Mouse (Mus musculus) embryonic stem cell, embryonic (primary cell): ENCODE data around the gene Glb1.

Experiments used
- CTCF ChIA-PET, 4 experiments: fragments of 300-600 bp in 2 of 4; fragments of 350-600 bp in 2 of 4; sonication (Branson Sonifier 250); formaldehyde crosslinking; loops; one replicate each; lab custom pipeline; 2022; ENCODE audit warnings: inconsistent platforms in 2 of 4; lab: Charles Lee
- POLR2A ChIA-PET, 4 experiments: fragments of 300-600 bp in 2 of 4; fragments of 350-600 bp in 2 of 4; sonication (Branson Sonifier 250); formaldehyde crosslinking; loops; one replicate each; lab custom pipeline; 2022; ENCODE audit warnings: antibody characterized with exemption in 4 of 4, inconsistent platforms in 1 of 4; lab: Charles Lee

Gene Glb1

DNA sequence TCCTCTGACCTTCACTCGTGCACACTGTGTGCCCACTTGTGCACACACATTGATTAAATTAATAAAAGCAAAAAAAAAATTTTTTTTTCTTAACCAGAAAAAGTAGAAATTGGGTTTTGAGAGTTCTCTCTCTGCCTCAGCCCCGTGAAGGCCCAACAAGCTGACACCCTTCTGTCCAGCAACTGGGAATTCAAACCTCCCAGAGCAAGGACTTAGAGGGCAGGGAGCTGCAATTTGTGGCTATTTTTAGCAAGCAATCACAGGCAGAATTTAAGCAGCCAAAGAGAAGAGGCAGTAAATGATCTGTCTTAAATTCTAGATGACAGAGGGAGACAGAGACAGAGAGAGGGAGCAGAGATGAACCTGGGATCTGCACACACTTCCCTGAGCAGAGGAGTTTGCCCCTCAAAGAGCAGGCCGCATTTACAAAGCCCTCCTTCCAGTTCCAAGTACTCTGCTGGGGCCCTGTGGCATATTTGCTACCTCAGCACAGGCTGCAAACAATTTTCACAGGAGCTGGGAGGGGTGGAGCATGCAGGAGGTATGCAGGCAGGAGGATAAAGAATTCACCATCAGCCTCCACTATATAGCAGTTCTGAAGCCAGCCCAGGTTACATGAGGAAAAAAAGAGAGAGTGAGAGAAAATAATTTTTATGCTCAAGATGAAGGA is 12.0 kb upstream of the Glb1 start:
- ChIA-PET CTCF (interaction anchor here in 3 of 4 experiments (0.5 to 2.1 kb wide), 9 partner anchors 9 to 700 kb away, joined by 3 to 12 read pairs (median 4); partner anchors contain the start of genes Glb1 (in 1 of the 3) and Tmppe (in 1 of the 3)), POLR2A (interaction anchor here (0.8 to 8.7 kb wide), 14 partner anchors 12 to 459 kb away, joined by 3 to 109 read pairs (median 6); partner anchors contain the start of genes Glb1 (in 4 of the 4), Tmppe (in 4 of the 4) and Fbxl2 (in 1 of the 4))

DNA sequence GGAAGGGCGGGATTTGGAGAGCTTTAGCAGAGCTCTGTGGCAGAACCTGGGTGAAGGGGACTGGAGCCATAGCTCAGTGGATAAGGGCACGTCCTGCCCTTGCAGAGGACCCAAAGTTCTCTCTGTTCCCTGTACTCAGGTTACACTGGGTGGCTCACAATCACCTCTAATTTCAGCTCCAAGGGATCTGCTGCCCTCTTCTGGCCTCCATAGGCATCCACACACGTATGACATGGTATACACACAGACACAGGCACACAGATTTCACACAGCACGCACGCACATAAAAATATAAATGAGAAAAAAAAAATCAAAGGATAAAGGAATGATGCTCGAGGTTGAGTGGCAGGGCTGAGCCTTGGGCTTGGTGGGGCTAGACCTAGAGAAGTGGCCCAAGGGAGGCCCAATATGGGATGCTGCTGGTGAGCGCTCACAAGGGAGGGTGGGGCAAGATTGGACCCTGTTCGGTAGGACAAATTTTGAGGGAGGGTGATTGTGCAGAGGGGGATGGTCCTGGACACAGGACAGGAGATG is 11.4 kb upstream of the Glb1 start:
- POLR2A ChIA-PET, result interaction anchor here (0.6 to 8.7 kb wide), 23 partner anchors 11 to 459 kb away, joined by 3 to 109 read pairs (median 4); partner anchors contain the start of genes Glb1 (in 4 of the 4), Tmppe (in 4 of the 4) and Fbxl2 (in 1 of the 4)
- CTCF ChIA-PET, result interaction anchor here (0.5 to 2.1 kb wide), 11 partner anchors 9 to 699 kb away, joined by 3 to 12 read pairs (median 4); partner anchors contain the start of genes Glb1 (in 1 of the 4) and Tmppe (in 1 of the 4)

DNA sequence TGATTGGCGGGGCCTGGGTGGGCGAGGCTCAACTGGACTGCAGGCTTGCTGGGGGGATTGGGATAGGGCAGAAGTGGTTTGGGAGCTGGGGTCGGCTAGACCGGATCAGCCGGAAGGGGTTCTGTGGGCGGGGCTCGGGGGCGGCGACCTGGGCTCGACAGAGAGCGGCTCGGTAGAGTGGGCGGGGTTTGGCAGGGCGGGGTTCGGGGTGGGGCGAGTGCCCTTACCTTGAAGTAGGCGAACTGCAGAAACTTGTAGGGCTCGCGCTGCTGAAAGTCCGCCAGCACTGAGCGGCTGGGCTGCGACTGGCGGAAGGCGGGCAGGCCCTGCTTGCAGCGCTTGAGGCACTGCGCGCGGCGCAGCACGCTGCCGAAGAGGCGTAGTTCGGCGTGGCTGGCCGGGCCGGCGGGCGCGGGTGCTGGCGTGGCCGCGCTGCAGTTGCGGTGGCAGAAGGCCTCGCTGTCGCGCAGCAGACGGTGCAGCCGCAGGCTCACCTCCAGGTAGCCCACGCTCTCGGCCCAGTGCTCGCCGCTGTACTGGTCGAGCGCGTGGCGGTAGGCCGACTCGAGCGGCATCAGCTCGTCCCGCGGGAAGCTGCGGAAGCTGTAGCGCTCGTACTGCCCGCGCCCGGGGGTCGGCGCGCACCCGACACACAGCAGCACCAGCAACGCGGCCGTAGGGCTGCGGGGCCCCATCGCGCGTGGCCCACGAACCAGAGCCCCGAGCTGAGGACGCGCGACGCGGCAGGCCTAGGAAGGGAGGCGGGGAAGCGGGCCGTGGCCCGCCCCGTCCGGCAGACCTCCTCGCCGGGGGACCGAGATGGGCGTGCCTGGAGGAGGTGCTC is 10.7 kb upstream of the Glb1 start, which contains the start of gene Crtap:
Crtap (minus strand) TSS at position 771 of the 844 bp plus-strand sequence.
- ChIA-PET CTCF (interaction anchor here in 3 of 4 experiments (0.5 to 2.1 kb wide), 10 partner anchors 10 to 434 kb away, joined by 3 to 12 read pairs (median 3); partner anchors contain the start of genes Glb1 (in 2 of the 3) and Tmppe (in 2 of the 3)), POLR2A (interaction anchor here (0.6 to 8.7 kb wide), 30 partner anchors 11 to 921 kb away, joined by 3 to 109 read pairs (median 4); partner anchors contain the start of genes Glb1 (in 4 of the 4), Tmppe (in 4 of the 4), Ccr4 (in 1 of the 4) and Cnot10 (in 1 of the 4))

DNA sequence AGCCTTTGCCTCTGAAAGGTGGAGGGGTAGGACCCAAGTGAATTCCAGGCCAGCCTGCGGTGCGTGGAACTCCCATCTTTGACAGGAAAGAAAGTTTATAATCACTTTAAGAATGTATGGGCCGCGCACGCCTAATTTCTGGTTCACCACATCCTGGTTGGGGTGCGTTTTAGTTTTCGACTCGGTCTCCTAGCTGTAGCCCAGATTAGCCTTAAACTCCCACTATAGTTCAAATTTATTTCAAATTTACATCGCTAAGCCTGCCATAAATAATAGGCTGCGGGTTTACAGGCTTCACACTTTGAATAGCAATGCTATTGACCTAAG is 10.2 kb upstream of the Glb1 start:
- CTCF ChIA-PET, result interaction anchor here in 3 of 4 experiments (0.6 to 1.7 kb wide), 4 partner anchors 10 to 188 kb away, joined by 3 to 5 read pairs (median 4); partner anchors contain the start of genes Glb1 (in 1 of the 3) and Tmppe (in 1 of the 3)
- POLR2A ChIA-PET, result interaction anchor here (0.6 to 8.7 kb wide), 18 partner anchors 10 to 920 kb away, joined by 3 to 109 read pairs (median 4); partner anchors contain the start of genes Glb1 (in 3 of the 4), Tmppe (in 3 of the 4), Cnot10 (in 1 of the 4) and Ubp1 (in 1 of the 4)

DNA sequence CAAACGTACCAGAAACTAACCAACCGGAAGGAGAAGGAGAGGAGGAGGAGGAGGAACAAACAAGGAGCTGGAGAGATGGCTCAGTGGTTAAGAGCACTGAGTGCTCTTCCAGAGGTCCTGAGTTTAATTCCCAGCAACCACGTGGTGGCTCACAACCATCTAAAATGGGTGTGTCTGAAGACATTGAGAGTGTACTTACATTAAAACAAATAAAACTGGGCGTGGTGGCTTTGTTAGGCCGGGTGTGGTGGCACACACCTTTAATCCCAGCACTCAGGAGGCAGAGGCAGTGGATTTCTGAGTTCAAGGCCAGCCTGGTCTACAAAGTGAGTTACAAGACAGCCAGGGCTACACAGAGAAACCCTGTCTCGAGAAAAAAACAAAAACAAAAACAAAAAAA is 6.7 kb upstream of the Glb1 start:
- ChIA-PET CTCF (interaction anchor here in 2 of 4 experiments (1.4 to 1.6 kb wide), 3 partner anchors 12 to 76 kb away, joined by 3 to 5 read pairs (median 3); no protein-coding TSS in a partner anchor), POLR2A (interaction anchor here in 3 of 4 experiments (0.6 to 8.7 kb wide), 33 partner anchors 9 to 1090 kb away, joined by 3 to 109 read pairs (median 4); partner anchors contain the start of genes Cnot10 (in 1 of the 3), Glb1 (in 1 of the 3), Tmppe (in 1 of the 3) and Trim71 (in 1 of the 3))

DNA sequence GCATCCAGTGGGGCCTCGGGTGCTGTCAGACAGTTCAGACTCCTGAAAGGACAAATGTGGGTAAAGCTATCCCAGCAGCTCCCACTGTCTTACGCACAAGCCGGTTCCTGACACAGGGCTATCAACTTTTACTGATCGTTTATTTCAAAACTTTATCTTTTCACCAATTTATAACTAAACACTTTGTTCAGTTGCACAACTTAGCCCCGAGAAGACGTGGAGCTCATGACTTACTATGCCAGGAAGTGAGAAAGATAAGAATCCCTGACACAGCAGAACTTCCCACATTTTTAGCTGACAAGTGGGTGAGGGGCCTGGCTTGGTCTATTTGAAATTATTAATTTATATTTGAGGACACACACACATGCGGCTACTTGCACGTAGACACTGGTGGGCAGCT is 6.2 kb upstream of the Glb1 start:
- ChIA-PET POLR2A (interaction anchor here (0.6 to 8.7 kb wide), 43 partner anchors 9 to 1091 kb away, joined by 3 to 109 read pairs (median 4); partner anchors contain the start of genes C130032M10Rik (in 1 of the 4), Cnot10 (in 1 of the 4), Fbxl2 (in 1 of the 4) and Glb1 (in 1 of the 4)), CTCF (interaction anchor here in 3 of 4 experiments (0.6 to 1.6 kb wide), 6 partner anchors 13 to 186 kb away, joined by 3 to 6 read pairs (median 4); no protein-coding TSS in a partner anchor)

DNA sequence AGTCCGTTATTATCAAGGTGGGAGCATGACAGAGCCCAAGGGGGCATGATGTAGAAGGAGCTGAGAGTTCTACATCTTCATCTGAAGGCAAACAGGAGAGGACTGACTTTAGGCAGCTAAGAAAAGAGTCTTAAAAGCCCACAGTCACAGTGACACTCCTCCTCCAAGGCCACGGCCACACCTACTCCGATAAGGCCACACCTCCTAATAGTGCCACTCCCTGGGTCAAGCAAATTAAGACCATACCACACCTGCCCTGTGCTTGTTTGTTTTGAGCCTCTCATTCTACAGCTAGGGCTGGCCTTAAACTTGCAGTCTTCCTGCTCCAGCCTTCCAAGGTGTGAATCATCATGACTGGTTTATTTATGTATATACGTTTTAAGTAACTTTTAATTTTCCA is 5.6 kb upstream of the Glb1 start:
- ChIA-PET POLR2A (interaction anchor here (0.5 to 8.7 kb wide), 38 partner anchors 8 to 586 kb away, joined by 3 to 109 read pairs (median 4); partner anchors contain the start of genes Cnot10 (in 2 of the 4), C130032M10Rik (in 1 of the 4), Fbxl2 (in 1 of the 4) and Glb1 (in 1 of the 4)), CTCF (interaction anchor here in 3 of 4 experiments (0.6 to 1.6 kb wide), 6 partner anchors 13 to 77 kb away, joined by 3 to 5 read pairs (median 3); no protein-coding TSS in a partner anchor)

DNA sequence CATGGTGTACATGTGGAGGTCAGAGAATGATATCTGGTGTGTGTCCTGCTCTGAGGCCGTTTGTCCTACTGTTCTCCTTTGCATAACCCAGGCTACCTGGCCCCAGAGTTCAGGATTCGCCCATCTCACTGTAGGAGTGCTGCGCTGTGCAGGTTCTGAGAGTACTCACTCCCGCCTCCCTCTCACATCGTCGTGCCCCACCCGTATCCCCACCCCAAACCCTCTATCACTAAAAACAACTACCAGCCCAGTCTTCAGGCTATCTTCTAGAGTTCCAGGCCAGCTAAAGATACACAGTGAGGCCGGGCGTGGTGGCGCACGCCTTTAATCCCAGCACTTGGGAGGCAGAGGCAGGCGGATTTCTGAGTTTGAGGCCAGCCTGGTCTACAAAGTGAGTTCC is 1.2 kb upstream of the Glb1 start:
- CTCF ChIA-PET, result interaction anchor here in 1 of 4 experiments (0.7 to 0.8 kb wide), 2 partner anchors 18 to 97 kb away, joined by 3 to 4 read pairs; no protein-coding TSS in a partner anchor
- POLR2A ChIA-PET, result interaction anchor here in 3 of 4 experiments (0.6 to 9.5 kb wide), 23 partner anchors 7 to 706 kb away, joined by 3 to 109 read pairs (median 4); partner anchors contain the start of genes Crtap (in 2 of the 3), Cnot10 (in 1 of the 3) and Ubp1 (in 1 of the 3)

DNA sequence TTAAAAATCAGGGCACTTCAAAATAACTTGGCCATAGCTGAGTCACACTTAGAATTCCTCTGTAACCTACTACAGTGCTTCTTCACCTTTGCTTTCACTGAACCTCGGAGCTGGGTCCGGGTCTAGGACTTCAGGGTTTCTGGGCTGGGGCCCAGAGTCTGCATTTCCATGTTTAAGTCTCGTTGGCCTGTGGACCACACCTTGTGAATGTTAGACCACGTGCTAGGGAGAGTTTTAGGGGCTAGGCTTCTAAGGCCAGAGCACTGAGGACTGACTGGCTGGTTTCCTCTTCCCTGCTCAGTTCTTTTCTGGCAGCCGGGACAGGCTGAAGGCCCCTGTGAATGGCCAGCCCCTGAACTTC is 308 bp upstream of the Glb1 start:
- CTCF ChIA-PET, result interaction anchor here (0.5 to 2.2 kb wide), 13 partner anchors 10 to 398 kb away, joined by 3 to 12 read pairs (median 3); partner anchors contain the start of genes Cmtm6 (in 1 of the 4) and Crtap (in 1 of the 4)
- POLR2A ChIA-PET, result interaction anchor here (0.6 to 9.5 kb wide), 30 partner anchors 8 to 470 kb away, joined by 3 to 109 read pairs (median 4); partner anchors contain the start of genes Crtap (in 3 of the 4), Cnot10 (in 2 of the 4), Fbxl2 (in 1 of the 4) and Ubp1 (in 1 of the 4)

DNA sequence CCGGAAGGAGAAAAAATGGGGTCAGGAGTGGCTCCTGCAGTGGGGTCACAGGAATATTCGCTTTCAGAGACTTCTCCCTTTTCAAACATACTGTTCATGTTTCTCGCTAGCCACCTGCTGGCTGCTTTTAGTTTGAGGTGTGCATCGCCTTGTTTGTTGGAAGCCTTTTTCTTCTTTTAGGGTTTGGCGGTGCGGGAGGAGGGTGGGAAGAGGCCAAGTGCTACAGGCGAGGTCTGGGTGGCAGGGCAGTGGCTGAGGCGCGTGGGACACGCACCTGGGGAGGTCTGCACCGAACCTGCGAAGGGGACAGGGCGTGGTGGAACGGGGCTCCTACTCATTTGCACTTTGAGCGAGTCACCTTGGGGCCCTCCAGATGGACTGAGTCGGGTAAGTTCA is 807 bp downstream of the Glb1 start:
- ChIA-PET CTCF (interaction anchor here in 3 of 4 experiments (0.7 to 2.2 kb wide), 6 partner anchors 12 to 95 kb away, joined by 3 to 12 read pairs (median 4); no protein-coding TSS in a partner anchor), POLR2A (interaction anchor here (0.6 to 9.5 kb wide), 14 partner anchors 8 to 471 kb away, joined by 3 to 109 read pairs (median 12); partner anchors contain the start of genes Crtap (in 3 of the 4), Cnot10 (in 1 of the 4) and Ubp1 (in 1 of the 4))

DNA sequence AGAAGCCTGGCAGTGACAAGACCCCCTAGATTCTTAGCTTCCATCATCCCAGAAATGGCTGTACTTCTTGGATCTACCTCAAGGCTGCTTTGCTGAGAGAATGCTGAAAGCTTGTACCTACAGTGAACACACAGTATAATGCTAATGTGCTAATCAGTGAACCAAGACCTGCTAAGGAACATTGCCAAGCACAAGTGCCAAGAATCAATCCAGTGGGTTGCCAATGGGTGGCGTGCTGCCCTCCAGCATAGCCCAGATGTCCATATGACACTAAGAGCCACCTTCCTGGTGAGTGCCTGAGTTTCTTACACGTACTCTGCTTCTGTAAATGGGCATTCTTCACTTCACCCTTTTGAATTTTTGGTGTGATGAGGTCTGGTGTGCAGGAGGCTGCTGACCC is 6.8 kb downstream of the Glb1 start:
- CTCF ChIA-PET, result interaction anchor here (0.7 to 4.3 kb wide), 5 partner anchors 7 to 302 kb away, joined by 3 to 30 read pairs (median 8); no protein-coding TSS in a partner anchor
- POLR2A ChIA-PET, result interaction anchor here in 2 of 4 experiments (0.7 to 9.5 kb wide), 14 partner anchors 8 to 48 kb away, joined by 3 to 109 read pairs (median 4); partner anchors contain the start of gene Crtap (in 2 of the 2)

DNA sequence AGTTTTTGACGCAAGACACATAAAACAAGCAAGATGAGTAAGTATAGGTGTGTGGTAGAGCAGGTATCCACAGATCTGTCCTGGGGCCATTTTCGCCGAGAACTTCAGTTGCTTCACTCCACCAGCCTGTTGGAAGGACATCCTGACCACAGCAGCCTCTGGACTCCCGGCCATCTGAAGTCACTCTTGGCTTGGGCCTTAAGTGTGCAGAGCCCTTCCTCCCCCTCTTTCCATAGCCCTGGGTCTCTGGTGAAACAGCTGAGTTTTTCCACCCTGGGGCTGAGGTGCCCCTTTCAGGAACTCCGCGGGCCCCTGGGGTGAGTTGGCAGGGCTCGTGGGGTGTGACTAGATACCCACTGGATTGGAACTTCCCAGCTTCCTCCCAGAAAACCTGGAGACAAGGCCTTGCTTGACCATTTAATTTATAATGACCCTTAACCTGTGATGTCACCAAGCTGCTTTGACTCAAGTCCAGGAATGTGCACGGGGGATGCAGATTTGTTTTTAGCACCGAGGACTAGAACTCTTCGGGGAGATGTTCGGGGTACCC is 9.5 kb downstream of the Glb1 start:
- CTCF ChIA-PET, result interaction anchor here in 1 of 4 experiments (0.6 kb wide), 1 partner anchor 25 kb away, joined by 4 read pairs; no protein-coding TSS in a partner anchor
- POLR2A ChIA-PET, result interaction anchor here in 2 of 4 experiments (0.7 to 5.3 kb wide), 8 partner anchors 10 to 787 kb away, joined by 3 to 19 read pairs (median 4); partner anchors contain the start of genes Crtap (in 1 of the 2), Glb1 (in 1 of the 2) and Tmppe (in 1 of the 2)

DNA sequence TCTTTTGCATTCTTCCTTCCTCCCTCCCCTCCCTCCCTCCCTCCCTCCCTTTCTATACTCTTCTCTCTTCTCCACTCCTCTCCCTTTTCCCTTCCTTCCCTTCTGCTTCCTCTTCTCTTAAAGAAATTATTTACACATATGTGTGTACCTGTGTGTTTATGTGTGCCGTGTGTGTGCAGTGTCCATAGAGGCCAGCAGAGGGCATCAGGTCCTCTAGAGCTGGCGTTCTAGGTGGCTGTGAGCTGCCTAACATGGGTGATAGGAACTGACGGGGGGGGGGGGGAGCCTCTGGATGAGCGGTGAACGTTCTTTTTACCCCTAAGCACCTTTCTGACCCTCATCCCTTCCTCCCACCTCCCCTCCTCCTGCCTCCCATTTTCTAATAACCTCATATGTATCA is 10.4 kb downstream of the Glb1 start:
- POLR2A ChIA-PET, result interaction anchor here in 3 of 4 experiments (0.6 to 5.3 kb wide), 6 partner anchors 9 to 210 kb away, joined by 3 to 26 read pairs (median 4); partner anchors contain the start of genes Glb1 (in 1 of the 3) and Tmppe (in 1 of the 3)
- CTCF ChIA-PET, result interaction anchor here (0.5 to 1.6 kb wide), 12 partner anchors 17 to 218 kb away, joined by 3 to 12 read pairs (median 4); no protein-coding TSS in a partner anchor

DNA sequence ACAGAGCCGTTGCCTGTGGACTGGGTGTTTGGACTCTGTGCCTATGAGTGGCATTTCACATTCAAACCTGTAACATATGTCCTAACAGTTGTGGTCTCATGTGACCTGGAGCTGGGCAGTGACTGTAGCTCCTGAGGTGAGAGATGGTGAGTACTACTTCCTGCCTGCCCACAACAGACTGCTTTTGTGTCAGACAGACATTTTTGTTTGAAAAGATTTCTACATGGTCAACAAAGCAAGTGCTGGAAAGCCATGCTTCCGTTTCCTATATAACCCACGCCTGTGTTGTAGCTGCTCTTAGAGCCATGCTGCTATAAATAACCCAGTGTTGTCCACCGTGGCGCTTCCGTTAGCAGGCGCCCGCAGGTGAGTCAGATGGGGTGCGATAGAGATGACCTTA is 11.5 kb downstream of the Glb1 start:
- CTCF ChIA-PET, result interaction anchor here in 3 of 4 experiments (0.5 to 1.6 kb wide), 5 partner anchors 28 to 459 kb away, joined by 3 to 11 read pairs (median 3); no protein-coding TSS in a partner anchor
- POLR2A ChIA-PET, result interaction anchor here in 3 of 4 experiments (0.6 to 5.3 kb wide), 12 partner anchors 11 to 172 kb away, joined by 3 to 26 read pairs (median 4); partner anchors contain the start of genes Glb1 (in 2 of the 3) and Tmppe (in 2 of the 3)

DNA sequence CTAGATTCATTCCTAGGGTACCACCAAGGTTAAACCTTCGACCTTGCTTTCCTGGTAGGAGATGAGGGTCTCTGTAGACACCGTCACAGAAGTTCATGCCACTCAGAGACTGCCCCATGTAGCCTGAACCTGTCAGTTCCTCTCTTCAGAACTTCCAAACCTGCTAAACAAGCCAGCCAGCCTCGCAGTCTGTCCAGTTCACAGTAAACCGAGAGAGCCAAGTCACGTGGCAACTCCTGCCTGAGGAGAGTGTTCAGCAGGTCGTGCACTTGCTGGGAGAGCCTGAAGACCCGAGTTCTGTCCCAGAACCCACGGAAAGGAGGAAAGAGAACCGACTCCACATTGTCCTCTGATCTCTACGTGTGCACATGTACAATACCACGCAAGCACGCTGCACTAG is 13.0 kb downstream of the Glb1 start:
- ChIA-PET POLR2A (interaction anchor here in 2 of 4 experiments (3.4 to 4.0 kb wide), 2 partner anchors 13 to 170 kb away, joined by 12 to 17 read pairs; partner anchors contain the start of genes Glb1 (in 1 of the 2) and Tmppe (in 1 of the 2)), CTCF (no interaction called here)
